24 mouse cellular contexts compared by ENCODE assay signal in genomic region chr9:48817907-48818306, GRCm38 (mm10). TPM values are rescaled to one million over a fixed set of nuclear protein-coding genes. Genes with fewer than 3 reads are reported as not detected.
DNase-seq lines count a peak whose midpoint lies in the region; ATAC-seq and TF ChIP-seq lines count a peak whose summit lies in the region.
"Had no signal": no experiment of that assay in that cellular context is flagged by ENCODE, and none has a peak within 500 bp of the region (broad histone marks: within the 10 kb centered on the region; RNA-seq: fewer than 3 reads in every experiment).

No protein-coding gene starts in this region.

- peak overlapping the region; percentile 44 for H3K4me3 ChIP-seq in gastrocnemius, adult 2 months
- no peak overlapping the region for H3K4me3 ChIP-seq in heart, postnatal 0 days (ENCODE audit: low read depth, low read length)
- H3K4me3 ChIP-seq in heart, embryonic 10.5 days = no peak overlapping the region
- no peak overlapping the region for H3K4me3 ChIP-seq in CH12.LX (replicated peaks in 1 of 3; ENCODE audit: low read depth in 2 of 3, low read length in 2 of 3, poor library complexity in 1 of 3)
- H3K4me3 ChIP-seq in bone marrow macrophage, adult 2 months (ENCODE audit: insufficient read depth, low read length) = no peak overlapping the region
- H3K4me3 ChIP-seq: embryonic facial prominence, embryonic 10.5 days; embryonic facial prominence, embryonic 13.5 days; erythroblast, embryonic 14.5 days; forebrain, embryonic 13.5 days; heart, embryonic 13.5 days had no signal

- ATAC-seq in heart, postnatal 0 days (ENCODE audit: insufficient read depth, low read depth) = no peak
- ATAC-seq: activated CD4-positive, CD25-positive, alpha-beta regulatory T cell, adult 4 months; forebrain, embryonic 13.5 days; forebrain, postnatal 0 days; intestine, postnatal 0 days had no signal

- 77% methylated on average over 4 of the region's 4 CpGs for WGBS in heart, postnatal 0 days
- 88% methylated on average over 4 of the region's 4 CpGs for WGBS in heart, embryonic 10.5 days

- in situ Hi-C loops in CH12.LX (cut with MboI; ENCODE audit: low pct_ligation_motif_present, low pct_unique_long_range_greater_than_20kb, low sequenced_read_pairs) = no loop called here

- DNase-seq in gastrocnemius, adult 2 months = no peak
- no peak for DNase-seq in gastrocnemius, postnatal 25 days
- DNase-seq in heart, postnatal 0 days (ENCODE audit: low spot score) = no peak
- no peak for DNase-seq in heart, embryonic 10.5 days (ENCODE audit: low spot score)
- no peak for DNase-seq in CH12.LX (ENCODE audit: extremely low read depth)
- DNase-seq in urinary bladder, postnatal 36 days (ENCODE audit: low spot score in 2 of 2) = no peak
- DNase-seq in embryo, embryonic 10.5 days (ENCODE audit: low spot score) = no peak
- DNase-seq: adrenal gland, adult 8-10 months; B cell, adult 2 months; cerebellum, adult 11 months; cerebellum, adult 9-11 months; cerebellum, postnatal 25 days; embryo, embryonic 11 days; forebrain, postnatal 0 days; gastrocnemius, postnatal 36 days had no signal

- no peaks in the 10 kb centered on the region for H3K27me3 ChIP-seq in heart, postnatal 0 days (ENCODE audit: control insufficient read depth, insufficient read depth, low read length)
- H3K27me3 ChIP-seq in heart, embryonic 10.5 days (ENCODE audit: insufficient read depth, poor library complexity, severe bottlenecking) = peaks cover 55% of the 10 kb centered on the region
- no peaks in the 10 kb centered on the region for H3K27me3 ChIP-seq in CH12.LX (replicated peaks)

- no peaks in the 10 kb centered on the region; the same call in 1 of the 2 replicates for H3K36me3 ChIP-seq in heart, postnatal 0 days (replicated peaks; ENCODE audit: control insufficient read depth, insufficient read depth, low read length)
- H3K36me3 ChIP-seq in heart, embryonic 10.5 days = no peaks in the 10 kb centered on the region
- no peaks in the 10 kb centered on the region for H3K36me3 ChIP-seq in CH12.LX (replicated peaks in 1 of 2; ENCODE audit: control insufficient read depth in 1 of 2, insufficient read depth in 1 of 2, low read length in 1 of 2)
- H3K36me3 ChIP-seq: embryonic facial prominence, embryonic 10.5 days; embryonic facial prominence, embryonic 13.5 days; heart, embryonic 13.5 days had no signal

- no peaks in the 10 kb centered on the region for H3K9me3 ChIP-seq in heart, postnatal 0 days (replicated peaks; ENCODE audit: control insufficient read depth, low read length)
- no peaks in the 10 kb centered on the region for H3K9me3 ChIP-seq in heart, embryonic 10.5 days
- H3K9me3 ChIP-seq in CH12.LX (replicated peaks; ENCODE audit: low read length) = no peaks in the 10 kb centered on the region
- H3K9me3 ChIP-seq: embryonic facial prominence, embryonic 10.5 days; embryonic facial prominence, embryonic 13.5 days; forebrain, embryonic 13.5 days; heart, embryonic 13.5 days had no signal

- no peak for TF ChIP-seq CTCF in gastrocnemius, adult 2 months (IDR thresholded peaks at IDR 0.05)
- TF ChIP-seq CTCF in heart, postnatal 0 days (IDR thresholded peaks at IDR 0.05; ENCODE audit: low read depth) = no peak
- TF ChIP-seq CTCF in CH12.LX (conservative IDR thresholded peaks at IDR 0.05 in 1 of 2, IDR thresholded peaks at IDR 0.05 in 1 of 2; ENCODE audit: low read depth in 2 of 2, low read length in 2 of 2) = no peak
- TF ChIP-seq CTCF in bone marrow macrophage, adult 2 months (IDR thresholded peaks at IDR 0.05; ENCODE audit: low read depth, low read length) = no peak

- intact Hi-C loops in gastrocnemius, adult 2 months (cut with DNase I) = no loop called here

- H3K4me2 ChIP-seq in heart, postnatal 0 days (ENCODE audit: low read depth, low read length) = no peak overlapping the region
- peak overlapping the region; percentile 69 for H3K4me2 ChIP-seq in CH12.LX (ENCODE audit: insufficient read depth, low read depth, poor library complexity, severe bottlenecking)
- H3K4me2 ChIP-seq: embryonic facial prominence, embryonic 13.5 days; forebrain, embryonic 13.5 days; heart, embryonic 13.5 days; hindbrain, embryonic 14.5 days had no signal

- H3K4me1 ChIP-seq in heart, postnatal 0 days (ENCODE audit: control insufficient read depth, insufficient read depth) = peaks cover 43% of the 10 kb centered on the region
- H3K4me1 ChIP-seq in heart, embryonic 10.5 days = peaks cover 71% of the 10 kb centered on the region
- H3K4me1 ChIP-seq in CH12.LX (ENCODE audit: control insufficient read depth in 1 of 2, insufficient read depth in 2 of 2) = peaks cover 40 to 75% of the 10 kb centered on the region in 2 experiments
- H3K4me1 ChIP-seq in bone marrow macrophage, adult 2 months (ENCODE audit: control insufficient read depth, insufficient read depth, low read length) = peaks cover 42% of the 10 kb centered on the region

- dilution Hi-C loops in CH12.LX (cut with MboI; ENCODE audit: extremely low pct_ligation_motif_present, extremely low pct_unique_long_range_greater_than_20kb, low sequenced_read_pairs) = no loop called here

- TF ChIP-seq RAD21 in CH12.LX (IDR thresholded peaks at IDR 0.05; ENCODE audit: low read depth, low read length) = no peak

- TF ChIP-seq POLR2A in CH12.LX (IDR thresholded peaks at IDR 0.05; ENCODE audit: low read depth, low read length) = no peak
- no peak for TF ChIP-seq POLR2A in bone marrow macrophage, adult 2 months (IDR thresholded peaks at IDR 0.05; ENCODE audit: borderline replicate concordance, low read depth, low read length)

- H3K79me2 ChIP-seq in CH12.LX (replicated peaks; ENCODE audit: control insufficient read depth, extremely low read depth, insufficient read depth, poor library complexity, severe bottlenecking) = peaks cover 18% of the 10 kb centered on the region

- peak overlapping the region; percentile 28; the same call in 1 of the 2 replicates for H3K9ac ChIP-seq in heart, postnatal 0 days (replicated peaks; ENCODE audit: low read depth, low read length)
- H3K9ac ChIP-seq in CH12.LX (ENCODE audit: insufficient read depth, low read depth) = peak overlapping the region; percentile 61
- H3K9ac ChIP-seq: embryonic facial prominence, embryonic 13.5 days; forebrain, embryonic 13.5 days; forebrain, postnatal 0 days; heart, embryonic 13.5 days; hindbrain, embryonic 14.5 days had no signal

- no peak for TF ChIP-seq EP300 in heart, postnatal 0 days (IDR thresholded peaks at IDR 0.05; ENCODE audit: low read depth)
- no peak for TF ChIP-seq EP300 in CH12.LX (IDR thresholded peaks at IDR 0.05; ENCODE audit: low read length)

- H3K27ac ChIP-seq in gastrocnemius, adult 2 months = peak overlapping the region; percentile 96
- 0 out of 2 replicates have a peak overlapping the region, but pooled peaks have one; percentile 68 for H3K27ac ChIP-seq in heart, postnatal 0 days (ENCODE audit: low read depth)
- H3K27ac ChIP-seq in heart, embryonic 10.5 days = no peak overlapping the region; the same call in 1 of the 2 replicates
- H3K27ac ChIP-seq in CH12.LX (ENCODE audit: insufficient read depth, low read depth) = peak overlapping the region; percentile 98
- H3K27ac ChIP-seq in bone marrow macrophage, adult 2 months (ENCODE audit: insufficient read depth, low read depth, low read length) = peak overlapping the region; percentile 73
- H3K27ac ChIP-seq: embryonic facial prominence, embryonic 13.5 days; forebrain, embryonic 13.5 days; heart, embryonic 13.5 days; hindbrain, embryonic 14.5 days had no signal

TF ChIP-seq in CH12.LX, 34 proteins besides CTCF, POLR2A, EP300 and RAD21:
- TF ChIP-seq NELFE (IDR thresholded peaks at IDR 0.05; ENCODE audit: low read depth, low read length) = no peak
- TF ChIP-seq HCFC1 (IDR thresholded peaks at IDR 0.05; ENCODE audit: low read depth, low read length) = no peak
- no peak for TF ChIP-seq E2F4 (IDR thresholded peaks at IDR 0.05; ENCODE audit: insufficient replicate concordance, low read depth, low read length)
- no peak for TF ChIP-seq CHD2 (IDR thresholded peaks at IDR 0.05; ENCODE audit: low read length)
- no peak for TF ChIP-seq IRF4 (IDR thresholded peaks at IDR 0.05; ENCODE audit: low read depth, low read length)
- TF ChIP-seq TBP (conservative IDR thresholded peaks at IDR 0.05; ENCODE audit: low read depth, low read length) = no peak
- no peak for TF ChIP-seq NRF1 (IDR thresholded peaks at IDR 0.05; ENCODE audit: low read depth, low read length)
- TF ChIP-seq USF2 (conservative IDR thresholded peaks at IDR 0.05; ENCODE audit: low read depth, low read length) = no peak
- TF ChIP-seq MAFK (IDR thresholded peaks at IDR 0.05; ENCODE audit: insufficient replicate concordance, low read length) = no peak

RNA-seq across cellular contexts. Expression of gene Zbtb16, which starts 18.1 kb away (rescaled TPM):
- total RNA-seq in gastrocnemius, adult 2 months (2021) = 100 to 1,000 TPM; 163 to 166 TPM
- 100 to 1,000 TPM; 102 to 134 TPM for total RNA-seq in gastrocnemius, postnatal 25 days (2021)
- total RNA-seq in heart, postnatal 0 days (2014; rRNA removed; ENCODE audit: low replicate concordance) = 54.7 and 65.0 TPM in 2 replicates
- polyA plus RNA-seq in heart, postnatal 0 days (2015; fragmentation: Nextera tagmentation; extraction: Ambion mirVana) = 1.8 and 5.0 TPM in 2 replicates
- polyA plus RNA-seq in heart, embryonic 10.5 days (2016; fragmentation: Nextera tagmentation; extraction: Ambion mirVana) = 2.6 and 3.1 TPM in 2 replicates
- 1.7 and 3.0 TPM in 2 replicates for total RNA-seq in CH12.LX (2012; rRNA removed)
- total RNA-seq in CH12.LX (2014; rRNA removed) = 0.34 TPM in 2 replicates
- polyA plus RNA-seq in CH12.LX (2012; ENCODE audit: insufficient read length, low read depth) = 0.90 and 1.0 TPM in 2 replicates
- 2.7 and 2.9 TPM in 2 replicates for polyA plus RNA-seq in bone marrow macrophage, adult 2 months (2012; ENCODE audit: insufficient read depth, insufficient read length, missing spikeins)
- polyA plus RNA-seq: activated CD4-positive, CD25-positive, alpha-beta regulatory T cell, adult 4 months had no signal

Comparison
In these comparisons a context has a peak if more than half of its experiments do, and no peak if none do; other contexts are left out.
1. RNA of gene Zbtb16, which starts 18.1 kb away (total RNA-seq): 163 to 166 TPM in gastrocnemius, adult 2 months, 102 to 134 TPM in gastrocnemius, postnatal 25 days and 54.7 to 65.0 TPM in heart, postnatal 0 days; 0.34 to 3.0 TPM in CH12.LX; every median in the first group is over 10 times any median in the second.